In genomic region chr5:104859045-104859961, GRCm38 (mm10) we compare ENCODE assay signal across 8 mouse cellular contexts. TPM values are rescaled to one million over a fixed set of nuclear protein-coding genes. Genes with fewer than 3 reads are reported as not detected.
A peak's percentile ranks its signal among the peaks of the same experiment; 100 is the strongest.
DNase-seq lines count a peak whose midpoint lies in the region; ATAC-seq and TF ChIP-seq lines count a peak whose summit lies in the region.
"Not testable (repeated sequence)": the region's sequence is repeated elsewhere in the genome, so short reads cannot be mapped to it uniquely, and the experiment has no call there.

No protein-coding gene starts in this region.

- H3K9ac ChIP-seq in forebrain, postnatal 0 days; kidney, embryonic 14.5 days (ENCODE audit: low read depth, low read length); liver, embryonic 13.5 days; midbrain, embryonic 11.5 days (ENCODE audit: low read length): not testable (repeated sequence)

- H3K4me1 ChIP-seq in forebrain, postnatal 0 days (ENCODE audit: insufficient read depth); kidney, embryonic 14.5 days (ENCODE audit: control insufficient read depth, insufficient read depth, low read length); liver, embryonic 13.5 days (replicated peaks); midbrain, embryonic 11.5 days (ENCODE audit: control insufficient read depth, insufficient read depth, low read length): not testable (repeated sequence)

- H3K27me3 ChIP-seq in forebrain, postnatal 0 days (ENCODE audit: insufficient read depth, low read length); kidney, embryonic 14.5 days (ENCODE audit: control insufficient read depth, insufficient read depth, low read length); liver, embryonic 13.5 days; midbrain, embryonic 11.5 days (ENCODE audit: control insufficient read depth, insufficient read depth, low read length): not testable (repeated sequence)

- H3K9me3 ChIP-seq in forebrain, postnatal 0 days (ENCODE audit: low read length); kidney, embryonic 14.5 days (ENCODE audit: control insufficient read depth, low read length); liver, embryonic 13.5 days (replicated peaks); midbrain, embryonic 11.5 days (ENCODE audit: control insufficient read depth, low read length): not testable (repeated sequence)

- H3K4me2 ChIP-seq in forebrain, postnatal 0 days (ENCODE audit: low read depth); midbrain, embryonic 11.5 days: not testable (repeated sequence)
- H3K4me2 ChIP-seq in kidney, embryonic 14.5 days (replicated peaks; ENCODE audit: low read depth, low read length): peak overlapping the region; percentile 5; the same call in 1 of the 2 replicates
- H3K4me2 ChIP-seq in liver, embryonic 13.5 days: peak overlapping the region; percentile 39

- not testable (repeated sequence) for TF ChIP-seq CTCF in forebrain, postnatal 0 days (IDR thresholded peaks at IDR 0.05; ENCODE audit: low read depth)

- ATAC-seq in common myeloid progenitor, adult 5-6 weeks (replicated peaks; ENCODE audit: low read depth, poor library complexity, severe bottlenecking): peak; percentile 63
- ATAC-seq in forebrain, postnatal 0 days: peak; percentile 88
- peak; percentile 44 to 72; a peak in 3 of 4 replicates for ATAC-seq in hematopoietic stem cell, adult 5-6 weeks (replicated peaks in 1 of 2; ENCODE audit: insufficient read depth in 1 of 2, low FRiP score in 2 of 2, low TSS enrichment in 1 of 2, low read depth in 1 of 2, poor library complexity in 2 of 2, severe bottlenecking in 2 of 2)
- ATAC-seq in kidney, embryonic 14.5 days (ENCODE audit: low FRiP score, low TSS enrichment): peak; percentile 87
- ATAC-seq in liver, embryonic 13.5 days (ENCODE audit: low read depth): peak; percentile 85
- peak; percentile 87 for ATAC-seq in midbrain, embryonic 11.5 days (ENCODE audit: low FRiP score)

- DNase-seq in A20 (ENCODE audit: low read depth, low spot score): peak; percentile 31
- not testable (repeated sequence) for DNase-seq in forebrain, postnatal 0 days
- DNase-seq in liver, embryonic 13.5 days: peak; percentile 0
- DNase-seq in midbrain, embryonic 11.5 days (ENCODE audit: low spot score, missing footprints): peak; percentile 83
- peak; percentile 0 for DNase-seq in retina, postnatal 7 days (ENCODE audit: low read depth, low spot score)

- H3K36me3 ChIP-seq in forebrain, postnatal 0 days (ENCODE audit: insufficient read depth); kidney, embryonic 14.5 days (ENCODE audit: control insufficient read depth, insufficient read depth, low read length); liver, embryonic 13.5 days; midbrain, embryonic 11.5 days (ENCODE audit: control insufficient read depth, insufficient read depth, low read length): not testable (repeated sequence)

- not testable (repeated sequence) for H3K4me3 ChIP-seq in forebrain, postnatal 0 days (ENCODE audit: low read depth, low read length)
- H3K4me3 ChIP-seq in kidney, embryonic 14.5 days (ENCODE audit: low read length): peak overlapping the region; percentile 25; the same call in 1 of the 2 replicates
- peak overlapping the region; percentile 41 for H3K4me3 ChIP-seq in liver, embryonic 13.5 days (replicated peaks)
- peak overlapping the region; percentile 14; the same call in 1 of the 2 replicates for H3K4me3 ChIP-seq in midbrain, embryonic 11.5 days (ENCODE audit: low read depth, low read length)

- whole genome bisulfite sequencing in forebrain, postnatal 0 days: 60% methylated on average over 10 of the region's 15 CpGs
- WGBS in kidney, embryonic 14.5 days: 57% methylated on average over 10 of the region's 15 CpGs
- WGBS in liver, embryonic 13.5 days (ENCODE audit: insufficient replicate concordance): 34% methylated on average over 10 of the region's 15 CpGs
- 46% methylated on average over 10 of the region's 15 CpGs for WGBS in midbrain, embryonic 11.5 days

- H3K27ac ChIP-seq in forebrain, postnatal 0 days (ENCODE audit: low read depth, low read length); kidney, embryonic 14.5 days (ENCODE audit: low read depth, low read length); liver, embryonic 13.5 days; midbrain, embryonic 11.5 days (ENCODE audit: low read depth, low read length): not testable (repeated sequence)

RNA-seq across cellular contexts. Expression of gene Zfp951, which starts 0.6 kb away (rescaled TPM):
- total RNA-seq in common myeloid progenitor, adult 5-6 weeks (2017): 9.1 and 13.2 TPM in 2 replicates
- total RNA-seq in forebrain, postnatal 0 days (2014; rRNA removed): 4.5 and 6.1 TPM in 2 replicates
- 3.3 and 4.1 TPM in 2 replicates for polyA plus RNA-seq in forebrain, postnatal 0 days (2015; fragmentation: Nextera tagmentation; extraction: Ambion mirVana)
- total RNA-seq in hematopoietic stem cell, adult 5-6 weeks (2017): 14.4 and 16.5 TPM in 2 replicates
- 4.6 and 4.9 TPM in 2 replicates for polyA plus RNA-seq in kidney, embryonic 14.5 days (2014; fragmentation: Nextera tagmentation; extraction: Ambion mirVana)
- polyA plus RNA-seq in liver, embryonic 13.5 days (2015; fragmentation: Nextera tagmentation; extraction: Ambion mirVana): 1.0 and 1.5 TPM in 2 replicates
- polyA plus RNA-seq in midbrain, embryonic 11.5 days (2014; fragmentation: Nextera tagmentation; extraction: Ambion mirVana): 2.5 and 3.1 TPM in 2 replicates
